Mouse (Mus musculus): ENCODE data around the gene Cyp3a57. TPM values are rescaled to one million over a fixed set of nuclear protein-coding genes. Genes with fewer than 3 reads are reported as not detected.
"Not testable (repeated sequence)": the region's sequence is repeated elsewhere in the genome, so short reads cannot be mapped to it uniquely, and the experiment has no call there.

The Cyp3a57 gene
- 1.0 and 1.2 TPM in 2 replicates for polyA plus RNA-seq (2015; fragmentation: Nextera tagmentation; extraction: Ambion mirVana)

- Histone ChIP-seq H3K9ac (replicated peaks) (no peak within 1 kb of the TSS), H3K9me3 (ENCODE audit: low read length) (no peaks in the 10 kb centered on the region), H3K4me2 (ENCODE audit: low read depth, low read length) (no peak within 1 kb of the TSS), H3K27me3 (ENCODE audit: insufficient read depth, low read length) (no peaks in the 10 kb centered on the region), H3K4me3 (ENCODE audit: low read depth, low read length) (no peak within 1 kb of the TSS), H3K36me3 (replicated peaks; ENCODE audit: insufficient read depth, low read length) (no peaks in the 10 kb centered on the region), H3K4me1 (ENCODE audit: insufficient read depth) (0 out of 2 replicates have a peak, but pooled peaks cover 2% of the 10 kb centered on the region), H3K27ac (ENCODE audit: low read depth) (peak within 1 kb of the TSS; percentile 76)
- peak; percentile 24 for DNase-seq
- no peak for TF ChIP-seq CTCF (IDR thresholded peaks at IDR 0.05; ENCODE audit: low read depth)
- TF ChIP-seq EP300 (IDR thresholded peaks at IDR 0.05; ENCODE audit: low read depth), result no peak
- WGBS (ENCODE audit: insufficient replicate concordance), result 67% methylated on average over 1 of the region's 1 CpGs
- ATAC-seq, result peak; percentile 92
Measured at GRCm38 (mm10) chr5:145344941-145345340, at the start of gene Cyp3a57. TSS of gene Cyp3a57 (plus strand) at chr5:145345279.

DNA sequence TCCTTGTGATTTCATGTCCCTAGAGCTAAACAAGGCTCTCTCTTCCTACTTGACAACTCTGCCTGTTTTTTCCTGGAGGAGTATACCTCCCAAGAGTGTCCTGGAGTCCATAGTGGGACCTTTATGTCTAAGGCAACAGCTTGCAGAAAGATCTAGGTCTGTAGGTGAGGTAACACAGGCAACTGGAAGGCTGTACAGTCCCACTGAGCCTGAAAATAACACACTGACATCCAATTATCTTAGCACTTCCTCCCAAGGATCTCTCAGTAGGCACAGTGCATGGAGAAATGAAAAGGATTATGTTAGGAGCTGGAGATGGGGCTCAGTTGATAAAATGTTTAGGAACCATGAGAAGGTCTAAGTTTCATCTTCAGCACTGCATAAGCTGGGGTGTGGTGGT lies 44.6 kb upstream of the Cyp3a57 start:
- DNase-seq, result no peak
- no peak for TF ChIP-seq EP300 (IDR thresholded peaks at IDR 0.05; ENCODE audit: low read depth)
- TF ChIP-seq CTCF (IDR thresholded peaks at IDR 0.05; ENCODE audit: low read depth), result no peak
- H3K27ac ChIP-seq (ENCODE audit: low read depth), result no peak overlapping the region

DNA sequence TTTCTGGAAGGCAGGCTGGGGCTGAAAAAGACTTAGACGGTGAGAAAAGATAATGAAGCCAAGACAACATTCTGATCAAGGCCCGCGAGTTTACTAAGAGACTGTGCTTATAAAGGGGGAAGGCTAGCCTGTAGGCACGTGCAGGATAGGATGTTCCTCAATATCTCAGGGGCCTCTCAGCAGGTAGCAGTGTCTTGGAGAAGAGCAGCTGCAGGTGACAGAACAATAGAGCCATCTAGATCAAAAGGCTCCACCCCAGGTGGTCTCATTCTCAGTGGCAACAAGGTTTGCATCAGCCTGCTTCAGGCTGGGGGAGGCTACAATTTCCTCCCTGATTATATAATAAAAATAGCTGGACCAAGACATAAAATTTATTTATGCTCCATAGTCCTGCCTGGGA lies 43.3 kb upstream of the Cyp3a57 start:
- H3K27ac ChIP-seq (ENCODE audit: low read depth); H3K27me3 ChIP-seq (ENCODE audit: insufficient read depth, low read length); DNase-seq; H3K36me3 ChIP-seq (replicated peaks; ENCODE audit: insufficient read depth, low read length); H3K4me2 ChIP-seq (ENCODE audit: low read depth, low read length); H3K4me3 ChIP-seq (ENCODE audit: low read depth, low read length); H3K4me1 ChIP-seq (ENCODE audit: insufficient read depth); H3K9ac ChIP-seq (replicated peaks); H3K9me3 ChIP-seq (ENCODE audit: low read length); ATAC-seq: not testable (repeated sequence)
- 67% methylated on average over 4 of the region's 4 CpGs for WGBS (ENCODE audit: insufficient replicate concordance)

More for the DNA sequence above, 44.6 kb upstream of the Cyp3a57 start:
- no peaks in the 10 kb centered on the region for H3K4me1 ChIP-seq (ENCODE audit: insufficient read depth)
- no peak overlapping the region for H3K9ac ChIP-seq (replicated peaks)
- no peaks in the 10 kb centered on the region for H3K36me3 ChIP-seq (replicated peaks; ENCODE audit: insufficient read depth, low read length)
- no peaks in the 10 kb centered on the region for H3K27me3 ChIP-seq (ENCODE audit: insufficient read depth, low read length)
- no peak overlapping the region for H3K4me3 ChIP-seq (ENCODE audit: low read depth, low read length)
- no peaks in the 10 kb centered on the region for H3K9me3 ChIP-seq (ENCODE audit: low read length)
- no peak for ATAC-seq
- no peak overlapping the region for H3K4me2 ChIP-seq (ENCODE audit: low read depth, low read length)

DNA sequence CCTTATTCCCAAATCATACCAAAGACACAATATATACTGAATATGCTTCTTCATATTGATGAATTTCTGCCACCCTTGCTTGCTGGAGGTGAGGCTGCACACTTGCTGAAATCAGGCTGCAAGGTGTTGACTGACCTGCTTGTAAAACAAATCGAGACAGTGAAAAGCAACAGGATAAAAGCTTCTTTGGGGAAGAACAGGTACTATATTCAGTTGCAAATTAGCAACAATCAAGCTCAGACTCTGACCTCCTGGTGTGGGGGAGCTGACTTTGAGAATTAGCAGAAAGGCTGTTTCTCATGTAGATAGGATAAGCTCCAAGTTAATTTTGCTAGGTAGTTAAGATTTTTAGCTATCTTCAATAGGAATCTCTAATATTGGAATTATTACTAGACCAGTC lies 42.7 kb upstream of the Cyp3a57 start:
- no peak overlapping the region for H3K27ac ChIP-seq (ENCODE audit: low read depth)
- H3K36me3 ChIP-seq (replicated peaks; ENCODE audit: insufficient read depth, low read length), result no peaks in the 10 kb centered on the region
- DNase-seq (no peak), ATAC-seq (no peak)
- no peaks in the 10 kb centered on the region for H3K27me3 ChIP-seq (ENCODE audit: insufficient read depth, low read length)
- no peak overlapping the region for H3K9ac ChIP-seq (replicated peaks)
- H3K4me3 ChIP-seq (ENCODE audit: low read depth, low read length), result no peak overlapping the region
- H3K4me1 ChIP-seq (ENCODE audit: insufficient read depth), result no peaks in the 10 kb centered on the region
- no peak overlapping the region for H3K4me2 ChIP-seq (ENCODE audit: low read depth, low read length)
- no peaks in the 10 kb centered on the region for H3K9me3 ChIP-seq (ENCODE audit: low read length)
- WGBS (ENCODE audit: insufficient replicate concordance), result 69% methylated on average over 1 of the region's 1 CpGs
- TF ChIP-seq EP300 (IDR thresholded peaks at IDR 0.05; ENCODE audit: low read depth) (no peak), CTCF (IDR thresholded peaks at IDR 0.05; ENCODE audit: low read depth) (no peak)

DNA sequence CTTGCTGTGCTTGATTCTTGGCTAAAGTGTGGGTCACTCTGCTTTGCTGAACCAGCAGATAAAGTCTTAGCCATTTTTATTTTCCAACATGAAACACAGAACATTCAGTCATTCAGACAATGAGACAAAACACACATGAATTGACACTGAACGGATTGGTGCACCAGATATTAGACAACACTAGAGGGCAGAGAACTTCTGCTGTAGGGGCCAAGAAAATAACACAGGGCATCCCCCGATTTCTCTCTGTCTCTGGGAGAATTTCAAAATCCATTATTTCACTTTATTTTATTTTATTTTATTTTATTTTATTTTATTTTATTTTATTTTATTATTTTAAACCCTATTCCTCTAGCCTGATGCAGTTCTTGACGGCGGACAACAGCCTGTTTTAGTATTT lies 38.1 kb upstream of the Cyp3a57 start:
- DNase-seq; H3K9ac ChIP-seq (replicated peaks); H3K36me3 ChIP-seq (replicated peaks; ENCODE audit: insufficient read depth, low read length); H3K27me3 ChIP-seq (ENCODE audit: insufficient read depth, low read length); H3K4me3 ChIP-seq (ENCODE audit: low read depth, low read length); H3K4me2 ChIP-seq (ENCODE audit: low read depth, low read length); H3K27ac ChIP-seq (ENCODE audit: low read depth); ATAC-seq; H3K4me1 ChIP-seq (ENCODE audit: insufficient read depth); H3K9me3 ChIP-seq (ENCODE audit: low read length): not testable (repeated sequence)
- peak; percentile 14; the same call in 1 of the 2 replicates for TF ChIP-seq CTCF (IDR thresholded peaks at IDR 0.05; ENCODE audit: low read depth)
- 85% methylated on average over 4 of the region's 4 CpGs for WGBS (ENCODE audit: insufficient replicate concordance)

- H3K27me3 ChIP-seq (ENCODE audit: insufficient read depth, low read length); H3K4me2 ChIP-seq (ENCODE audit: low read depth, low read length); H3K9me3 ChIP-seq (ENCODE audit: low read length); H3K9ac ChIP-seq (replicated peaks); ATAC-seq; H3K4me1 ChIP-seq (ENCODE audit: insufficient read depth); H3K27ac ChIP-seq (ENCODE audit: low read depth); H3K36me3 ChIP-seq (replicated peaks; ENCODE audit: insufficient read depth, low read length); H3K4me3 ChIP-seq (ENCODE audit: low read depth, low read length): not testable (repeated sequence)
- WGBS (ENCODE audit: insufficient replicate concordance), result 81% methylated on average over 3 of the region's 3 CpGs
- peak; percentile 4 for DNase-seq
Measured at GRCm38 (mm10) chr5:145307811-145308210, 37.3 kb upstream of the Cyp3a57 start.

- H3K4me1 ChIP-seq (ENCODE audit: insufficient read depth), result no peaks in the 10 kb centered on the region
- no peak overlapping the region for H3K9ac ChIP-seq (replicated peaks)
- TF ChIP-seq EP300 (IDR thresholded peaks at IDR 0.05; ENCODE audit: low read depth) (no peak), CTCF (IDR thresholded peaks at IDR 0.05; ENCODE audit: low read depth) (no peak)
- H3K4me3 ChIP-seq (ENCODE audit: low read depth, low read length), result no peak overlapping the region
- no peak for DNase-seq
- no peaks in the 10 kb centered on the region for H3K27me3 ChIP-seq (ENCODE audit: insufficient read depth, low read length)
- no peaks in the 10 kb centered on the region for H3K36me3 ChIP-seq (replicated peaks; ENCODE audit: insufficient read depth, low read length)
- H3K27ac ChIP-seq (ENCODE audit: low read depth), result no peak overlapping the region
- peak; percentile 66 for ATAC-seq
- H3K4me2 ChIP-seq (ENCODE audit: low read depth, low read length), result no peak overlapping the region
- H3K9me3 ChIP-seq (ENCODE audit: low read length), result no peaks in the 10 kb centered on the region
Measured at GRCm38 (mm10) chr5:145313845-145314244, 31.2 kb upstream of the Cyp3a57 start.

Measured in liver, postnatal 0 days (tissue).